Mouse (Mus musculus) liver, embryonic 14.5 days (tissue): ENCODE measurements at regions not wholly inside any gene's neighbourhood (a gene's known extent, or its start where the extent isn't known, plus 50 kb on each side); places are given as distances from the start of the nearest gene placed in this dataset.

Experiments
- CTCF ChIP-seq: IDR thresholded peaks from 2 replicates; pipeline ENCODE4 v1.5.1; 2016; ENCODE audit warnings: antibody characterized with exemption, low read depth, control low read depth
- EP300 ChIP-seq: IDR thresholded peaks from 2 replicates; pipeline ENCODE4 v1.6.1; 2016; ENCODE audit warnings: antibody characterized with exemption, low read depth

DNA sequence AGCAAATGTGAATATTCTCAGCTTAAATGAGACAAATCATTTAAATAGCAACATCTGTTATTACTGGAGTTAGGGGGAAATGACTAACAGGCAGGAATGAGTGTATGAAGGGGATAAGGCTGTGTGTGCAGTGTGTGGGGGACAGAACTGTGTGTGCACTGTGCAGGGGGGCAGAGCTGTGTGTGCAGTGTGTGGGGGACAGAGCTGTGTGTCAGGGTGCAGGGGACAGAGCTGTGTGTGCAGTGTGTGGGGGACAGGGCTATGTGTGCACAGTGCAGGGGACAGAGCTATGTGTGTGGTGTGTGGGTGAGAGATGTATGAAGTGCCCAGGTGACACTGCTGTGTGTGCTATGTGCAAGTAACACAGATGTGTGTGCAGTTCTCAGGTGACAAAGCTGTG lies 66.7 kb upstream of the Cops8 start:
- TF ChIP-seq CTCF: no peak
- TF ChIP-seq EP300: no peak
